Mouse (Mus musculus) layer of hippocampus, adult 18-20 months (tissue): Measurements from ENCODE around the gene Tspan13. TPM values are rescaled to one million over a fixed set of nuclear protein-coding genes. Genes with fewer than 3 reads are reported as not detected.

Source experiments
- DNase-seq, 2 experiments: peaks; one replicate each; pipeline ENCODE4 v3.0.0; 2022; ENCODE audit warnings: low spot score in 2 of 2
- total RNA-seq, 2 experiments: library from RNA; stranded (reverse); gene quantifications; 2 replicates each; pipeline ENCODE4 v1.2.3; 2021

Gene Tspan13
- total RNA-seq, 2 experiments from 2014 or later = 284 to 286 TPM

DNA sequence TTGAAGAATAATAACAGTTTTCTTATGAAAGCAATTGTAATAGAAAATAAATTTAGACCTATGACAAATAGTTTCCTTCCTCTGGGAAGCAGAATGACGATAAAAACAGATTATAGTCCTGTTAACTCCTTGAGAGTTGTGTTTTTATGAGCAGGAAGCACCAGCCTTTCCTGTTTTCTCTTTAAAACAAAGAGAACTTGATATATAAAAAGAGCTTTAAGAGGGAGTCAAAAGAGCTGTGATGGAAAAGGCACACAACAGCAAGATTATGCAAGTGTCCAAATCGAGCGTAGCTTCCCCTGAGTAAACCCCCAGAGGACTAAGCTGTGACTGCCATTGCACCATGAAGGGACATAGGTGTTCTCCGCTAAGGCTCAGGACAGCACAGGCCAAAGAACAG, 9.9 kb downstream of the Tspan13 start:
- DNase-seq = no peak

DNA sequence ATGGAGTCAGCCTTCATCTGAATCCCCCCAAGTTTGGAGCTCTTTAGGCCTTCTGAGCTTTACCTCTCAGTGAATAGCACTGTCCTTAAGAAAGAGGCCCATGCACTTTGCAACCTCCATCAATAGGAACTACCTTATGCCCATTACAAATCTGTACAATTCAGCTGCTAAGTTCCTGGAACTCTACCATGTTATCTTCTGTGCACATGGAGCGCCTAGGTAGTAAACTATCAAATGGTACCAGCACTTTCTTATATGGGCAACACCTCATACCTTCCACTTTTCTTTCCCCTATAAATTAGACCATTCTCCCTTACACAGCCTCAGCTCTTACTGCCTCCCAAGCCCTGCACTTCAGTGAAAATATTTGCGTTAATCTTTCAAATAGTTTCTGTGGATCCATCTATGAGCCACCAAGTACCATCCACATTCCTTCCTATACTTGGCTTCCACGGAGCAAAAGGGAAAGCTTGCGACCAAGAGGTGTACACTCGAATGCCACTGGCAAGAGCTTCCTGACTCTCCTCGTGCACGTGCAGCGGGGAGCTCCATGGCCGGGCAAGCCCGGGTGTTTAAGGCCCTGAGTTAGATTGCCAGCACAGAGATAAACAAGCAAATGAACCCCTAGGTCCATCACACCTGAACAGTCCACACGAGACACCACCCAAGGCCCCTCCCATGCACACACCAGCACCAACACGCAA, 11.5 kb downstream of the Tspan13 start:
- DNase-seq = no peak

DNA sequence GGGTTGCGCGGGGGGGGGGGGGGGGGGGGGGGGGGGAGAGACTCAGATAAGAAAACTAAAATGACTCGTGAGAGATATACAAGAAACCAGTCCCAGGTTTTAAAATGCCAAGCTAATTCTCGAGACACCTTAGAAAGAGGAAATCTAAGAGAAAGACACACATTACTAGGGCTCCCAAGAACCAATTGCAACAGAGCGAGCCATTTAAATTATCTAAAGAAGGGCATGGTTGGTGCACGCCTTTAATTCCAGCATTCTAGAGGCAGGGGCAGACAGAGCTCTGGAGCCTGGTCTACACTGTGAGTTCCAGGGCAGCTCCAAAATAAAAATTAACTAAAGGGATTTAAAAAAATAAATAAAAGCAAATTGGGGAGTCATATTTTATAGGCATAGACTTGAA, 12.6 kb downstream of the Tspan13 start:
- DNase-seq = no peak

DNA sequence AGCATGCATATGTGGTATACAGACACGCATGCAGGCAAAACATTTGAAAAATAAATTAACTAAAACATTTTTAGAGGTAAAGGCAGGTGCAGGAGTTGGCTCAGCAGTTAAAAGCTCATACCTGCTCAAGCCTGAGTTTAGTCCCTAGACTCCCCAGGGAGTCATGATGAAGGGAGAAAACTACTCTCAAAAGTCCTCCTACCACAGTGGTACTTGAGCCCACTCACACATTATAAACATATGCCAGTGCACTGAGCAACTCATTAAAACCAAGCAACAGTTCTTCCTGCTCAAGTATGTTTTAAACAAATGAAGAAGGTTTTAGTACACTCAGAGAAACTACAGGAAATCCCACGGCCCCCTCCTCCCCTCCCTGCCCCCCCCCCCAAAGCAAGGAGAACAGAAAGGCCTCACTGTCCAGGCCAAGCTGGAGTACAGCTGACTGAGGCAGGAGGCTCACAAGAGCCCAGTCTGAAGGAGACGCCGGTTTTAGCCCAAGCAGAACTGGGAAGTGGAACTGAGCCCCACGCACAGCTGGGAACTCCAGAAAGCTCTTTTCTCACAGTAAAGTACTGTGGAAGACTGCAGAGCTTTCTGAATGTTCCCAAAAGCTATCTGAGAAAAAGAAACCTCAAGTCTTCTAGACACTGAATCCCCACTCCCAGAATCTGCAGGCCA, 13.2 kb downstream of the Tspan13 start:
- peak in 1 of 2 experiments; percentile 39 for DNase-seq

DNA sequence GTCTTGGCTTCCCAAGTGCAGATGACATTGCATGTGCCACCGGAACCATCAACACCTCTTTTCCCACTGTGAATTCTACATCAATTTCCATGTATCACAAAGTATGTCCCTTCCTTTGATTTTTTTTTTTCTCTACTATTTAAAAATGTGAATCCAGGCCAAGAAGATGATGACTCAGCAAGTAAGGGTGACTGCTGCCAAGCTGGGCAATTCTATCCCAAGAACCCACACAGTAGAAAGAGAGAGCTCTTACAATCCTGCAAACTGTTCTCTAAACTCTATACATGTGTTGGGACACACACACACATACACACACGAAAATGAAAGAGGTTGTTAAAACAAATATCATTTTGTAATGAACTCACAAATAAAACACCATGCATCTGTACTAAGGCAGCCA, 15.1 kb downstream of the Tspan13 start:
- DNase-seq = peak in 1 of 2 experiments; percentile 45

DNA sequence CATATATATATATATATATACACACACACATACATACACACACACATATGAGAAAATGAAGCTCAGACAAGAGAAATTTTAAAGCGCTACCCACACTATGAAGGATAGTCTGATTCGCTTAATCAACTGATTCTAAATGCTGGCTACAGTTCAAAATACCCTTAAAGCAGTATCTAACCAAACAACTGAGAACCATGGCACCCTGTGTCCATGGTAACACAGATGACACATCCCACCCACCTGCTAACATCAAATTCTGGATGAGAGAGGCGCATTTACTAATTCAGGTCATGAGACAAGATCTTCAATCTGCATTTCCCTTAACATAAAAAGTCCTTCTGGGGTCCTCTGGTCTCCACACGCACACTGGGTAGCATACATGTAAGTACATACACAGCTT, 16.2 kb downstream of the Tspan13 start:
- DNase-seq = peak in 1 of 2 experiments; percentile 43

DNA sequence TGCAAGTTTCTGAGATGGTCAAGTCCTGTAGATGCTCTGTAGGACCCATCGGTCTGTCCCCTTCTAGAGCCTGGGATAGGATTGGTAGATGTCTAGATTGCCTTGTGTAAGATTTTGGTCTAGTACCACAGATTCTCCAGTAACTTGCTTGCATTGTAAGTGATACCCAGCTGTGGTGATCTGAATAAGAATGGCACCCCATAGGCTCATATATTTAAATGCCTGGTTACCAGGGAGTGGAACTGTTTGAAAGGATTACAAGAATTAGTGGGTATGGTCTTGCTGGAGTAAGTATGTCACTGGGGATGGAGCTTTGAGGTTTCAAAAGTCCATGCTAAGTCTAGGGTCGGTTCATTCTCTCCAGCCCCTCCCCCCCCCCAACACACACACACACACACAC, 21.6 kb downstream of the Tspan13 start:
- no peak for DNase-seq

DNA sequence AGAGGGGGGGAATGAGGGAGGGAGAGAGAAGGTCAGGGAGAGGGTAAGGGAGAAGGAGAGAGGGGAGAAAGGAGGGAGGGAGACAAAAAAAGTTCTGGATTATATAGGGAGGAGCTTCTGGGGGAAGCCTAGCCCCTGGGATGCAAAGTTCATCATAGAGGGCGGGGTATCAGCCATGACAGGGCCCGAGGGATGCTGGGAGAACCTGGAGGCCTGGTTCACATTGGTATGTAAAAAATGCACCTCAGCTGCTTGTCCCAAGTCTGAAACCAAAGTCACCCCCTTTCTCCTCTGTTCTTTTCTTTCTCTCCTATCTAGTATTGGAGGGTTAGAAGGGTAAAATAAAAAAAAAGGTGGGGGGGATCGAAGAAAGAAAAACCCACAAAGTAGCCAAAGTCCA, 22.2 kb downstream of the Tspan13 start:
- no peak for DNase-seq

DNA sequence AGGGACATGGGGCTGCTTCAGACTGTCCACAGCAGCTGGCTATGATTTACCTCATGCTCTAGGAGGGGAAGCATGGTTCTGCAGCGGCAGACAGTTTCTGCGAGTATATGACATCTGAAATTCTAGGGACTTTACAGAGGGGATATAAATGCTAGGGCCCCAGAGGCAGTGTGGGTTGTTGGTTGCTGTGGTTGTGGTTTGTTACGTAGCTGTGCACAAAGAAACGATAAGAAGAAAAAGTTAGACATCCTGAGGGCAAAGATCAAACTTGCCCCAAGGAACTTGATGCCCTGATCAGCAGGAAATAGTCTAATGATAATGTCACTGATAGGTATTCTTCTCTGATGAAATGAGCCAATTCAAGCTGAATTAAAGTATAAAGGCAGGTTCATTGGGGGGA, 22.7 kb downstream of the Tspan13 start:
- DNase-seq = no peak

DNA sequence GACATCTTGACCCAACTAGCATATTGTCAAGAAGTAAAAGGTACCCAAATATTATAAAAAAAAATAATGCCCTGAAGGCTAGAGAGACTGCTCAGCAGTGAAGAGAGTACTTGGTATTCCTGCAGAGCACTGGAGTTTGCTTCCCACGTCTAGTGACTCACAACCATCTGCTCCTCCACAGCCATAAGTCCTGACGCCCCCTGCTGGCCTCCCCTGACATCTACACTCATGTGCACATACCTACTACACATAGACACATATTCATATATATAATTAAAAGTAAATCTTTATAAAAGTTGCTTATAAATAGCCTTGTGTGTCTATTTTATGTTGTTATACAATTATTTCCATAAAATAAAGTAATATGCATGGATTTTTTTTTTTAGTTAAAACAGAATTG, 24.5 kb downstream of the Tspan13 start:
- no peak for DNase-seq

DNA sequence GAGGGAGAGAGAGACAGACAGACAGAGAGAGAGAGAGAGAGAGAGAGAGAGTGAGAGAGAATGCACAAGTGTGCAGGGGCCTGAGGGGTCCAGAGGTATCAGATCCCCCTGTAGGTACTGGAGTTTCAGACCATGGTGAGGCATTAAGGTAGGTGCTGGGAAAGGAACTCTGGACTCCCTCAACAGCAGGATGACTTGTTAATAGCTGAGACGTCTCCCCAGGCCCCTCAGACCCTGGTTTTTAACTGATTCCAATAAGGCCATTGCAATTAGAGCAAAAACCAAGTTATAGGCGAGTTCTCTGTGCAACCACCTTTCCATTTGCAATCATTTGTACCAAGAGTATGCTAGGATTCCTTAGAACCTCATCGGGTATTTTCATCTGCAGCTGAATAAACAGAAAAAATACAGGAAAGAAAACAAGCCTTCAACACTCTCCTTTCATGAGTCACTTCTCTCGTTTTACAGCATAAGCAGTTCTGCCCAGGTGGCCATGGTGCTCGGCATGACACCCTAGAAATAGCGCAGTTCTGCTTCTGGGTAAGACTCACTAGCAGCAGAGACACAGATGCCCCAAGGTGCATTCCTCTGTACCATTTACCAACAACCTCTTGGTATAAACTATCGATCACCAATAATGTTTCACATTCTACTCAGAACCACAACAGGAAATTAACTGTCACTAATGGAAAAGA, 28.9 kb downstream of the Tspan13 start:
- no peak for DNase-seq

DNA sequence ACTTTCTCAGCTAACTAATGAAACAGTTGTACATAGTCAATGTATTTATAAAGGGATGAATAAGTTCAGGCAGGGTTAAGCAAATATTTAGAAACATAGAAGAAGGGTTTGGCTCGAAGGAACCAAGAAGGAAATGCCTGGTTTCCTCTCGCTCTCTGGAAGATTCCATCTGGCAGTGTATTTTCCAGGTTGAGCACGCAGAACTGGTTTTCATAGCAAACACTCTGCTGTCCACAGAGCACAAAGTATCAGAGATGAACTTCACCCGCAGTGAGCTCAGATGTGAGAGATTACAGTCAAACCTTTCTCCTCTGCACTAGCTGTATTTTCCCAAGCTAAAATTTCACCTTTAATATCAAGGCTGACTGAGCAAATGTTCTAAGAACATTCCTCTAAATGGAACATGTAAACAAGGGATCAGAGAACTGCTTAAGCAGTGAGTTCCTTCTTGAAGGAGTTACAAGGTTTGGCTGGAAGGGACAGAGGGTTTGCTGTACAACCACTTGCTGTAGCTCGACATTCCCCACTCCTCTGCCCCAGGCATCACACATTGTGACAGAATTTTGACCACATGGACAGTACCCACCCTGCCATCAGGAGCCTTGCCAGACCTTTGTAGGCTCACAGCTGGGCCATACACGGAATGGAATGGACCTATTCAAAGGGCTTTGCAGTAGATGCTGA, 33.8 kb downstream of the Tspan13 start:
- no peak for DNase-seq

DNA sequence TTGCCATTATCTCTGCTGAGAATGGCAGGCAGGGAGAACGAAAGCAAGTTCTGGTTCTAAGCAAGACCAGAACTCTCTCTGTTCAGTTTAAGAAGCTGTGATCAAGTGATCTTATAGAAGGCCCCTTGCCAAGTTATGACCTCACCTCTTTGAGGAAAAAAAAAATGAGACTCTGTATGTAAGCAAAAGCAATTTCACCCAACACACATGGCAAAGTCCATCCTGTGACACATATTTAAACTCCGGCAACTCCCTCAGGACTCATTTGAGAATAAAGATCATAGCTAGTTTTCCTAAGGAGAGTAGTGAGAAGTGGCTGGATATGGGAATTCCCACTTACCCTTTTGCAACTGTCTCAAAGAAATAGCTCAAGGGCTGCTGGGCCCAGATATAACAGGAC, 34.7 kb downstream of the Tspan13 start:
- no peak for DNase-seq

DNA sequence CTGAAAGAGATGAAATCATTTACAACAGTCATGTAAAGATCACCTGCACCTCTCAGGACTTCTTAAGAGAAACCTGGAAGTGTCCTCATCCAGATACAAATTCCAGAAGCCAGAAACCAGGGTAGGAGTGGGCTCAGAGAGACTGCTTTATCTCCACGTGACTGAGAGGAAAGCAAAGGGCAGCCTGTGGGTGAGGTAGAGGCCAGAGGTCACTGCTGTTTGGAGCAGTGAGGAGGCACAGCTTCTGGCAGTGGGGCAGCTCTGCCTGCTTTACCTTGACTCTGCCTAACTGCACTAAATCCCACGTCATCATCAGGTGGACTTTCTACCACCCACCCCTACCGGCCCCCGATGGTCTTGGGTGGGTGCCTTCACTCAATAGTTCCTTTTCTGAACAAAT, 37.6 kb downstream of the Tspan13 start:
- no peak for DNase-seq

DNA sequence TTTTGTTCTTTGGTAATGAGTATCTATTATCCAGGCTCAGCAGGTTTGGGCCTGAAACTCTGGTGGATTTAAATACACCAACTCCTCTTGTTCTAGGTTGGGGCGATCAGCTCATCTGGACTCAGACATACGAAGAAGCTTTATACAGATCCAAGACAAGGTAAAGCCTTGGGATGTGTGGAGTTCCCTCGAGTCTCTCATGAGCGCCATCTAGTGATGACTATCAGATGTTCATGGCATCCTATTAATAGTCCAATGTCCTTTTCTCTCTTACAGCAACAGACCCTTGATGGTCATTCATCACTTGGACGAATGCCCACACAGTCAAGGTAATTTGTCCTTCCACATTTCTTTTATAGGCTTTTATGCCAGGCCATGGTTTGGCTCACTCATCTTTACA, 46.5 kb downstream of the Tspan13 start:
- peak in 1 of 2 experiments; percentile 51 for DNase-seq

DNA sequence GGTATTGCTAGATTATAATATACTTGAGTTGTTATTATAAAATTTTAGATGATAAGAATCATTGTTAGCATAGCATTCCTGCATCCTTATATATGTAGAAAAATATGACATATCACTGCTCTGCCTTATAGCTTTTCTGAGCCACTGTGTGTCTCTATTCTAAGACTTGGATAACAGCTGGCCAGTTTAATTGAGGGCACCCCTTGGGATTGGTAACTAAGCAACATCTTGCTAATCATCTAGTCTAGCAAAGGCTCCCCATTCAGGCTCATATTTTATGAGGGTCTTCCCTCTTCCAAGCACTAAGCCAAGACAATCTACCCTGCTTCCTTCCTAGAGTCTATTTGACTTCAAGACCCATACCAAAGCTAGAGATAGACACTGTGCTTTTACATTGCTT, 48.2 kb downstream of the Tspan13 start:
- DNase-seq = no peak

DNA sequence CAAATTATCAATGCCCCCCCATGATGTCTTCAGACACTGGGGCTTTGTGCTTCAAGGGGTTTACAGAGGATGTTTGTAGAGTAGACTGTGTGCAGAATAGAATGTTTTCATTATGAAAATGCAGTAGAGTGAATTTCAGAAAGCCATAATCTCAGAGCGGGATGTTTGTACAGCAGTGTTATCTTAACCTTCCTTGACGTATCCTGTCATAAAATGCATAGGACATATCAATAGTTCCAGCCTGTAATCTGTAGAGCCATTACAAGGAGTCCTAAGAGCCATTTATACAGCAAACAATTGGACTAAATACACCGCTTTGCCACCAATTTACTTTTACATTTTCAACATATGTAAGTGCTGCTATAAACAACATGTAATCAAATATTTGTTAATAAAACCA, 48.7 kb downstream of the Tspan13 start:
- DNase-seq = no peak

DNA sequence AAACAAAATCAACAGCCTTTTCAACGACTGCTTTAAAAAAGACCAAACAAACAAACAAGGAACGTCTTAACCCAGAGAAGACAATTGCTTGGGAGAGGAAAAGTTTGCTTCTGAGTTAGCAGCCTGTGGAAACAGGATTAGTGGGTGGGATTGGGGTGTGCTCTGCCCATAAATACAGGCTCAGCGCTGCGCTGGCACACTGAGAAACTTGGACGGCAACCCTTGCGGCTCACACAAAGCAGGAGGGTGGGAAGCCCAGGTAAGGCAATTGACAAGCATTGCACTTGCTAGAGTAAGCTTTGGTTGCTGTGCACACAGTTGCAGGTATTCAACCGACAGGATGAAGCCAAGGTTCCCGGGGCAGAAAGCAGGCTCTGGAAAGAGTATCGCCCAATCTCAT, 49.6 kb downstream of the Tspan13 start, which contains the start of gene Agr2:
Gene Agr2, plus strand, starts transcription at position 197 of the 400 bp plus-strand sequence.
- no peak for DNase-seq

DNA sequence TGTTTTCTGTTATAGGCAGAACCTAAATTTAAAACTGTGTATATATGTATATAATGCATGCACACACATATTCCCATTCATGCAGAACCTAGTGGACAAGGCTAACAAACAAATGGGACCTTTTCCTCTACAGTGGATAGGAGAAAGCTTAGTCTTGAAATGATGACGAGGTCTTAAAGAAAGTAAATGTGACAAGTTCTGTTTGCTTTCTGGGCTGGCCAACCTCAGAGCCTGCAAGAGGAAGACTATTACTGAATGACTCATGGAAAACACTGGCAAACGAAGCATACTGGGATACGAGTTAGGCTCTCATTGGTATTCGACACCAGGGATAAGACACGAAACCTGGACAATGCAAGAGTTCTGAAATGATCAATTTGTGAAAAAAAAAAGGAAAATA, 57.6 kb downstream of the Tspan13 start:
- no peak for DNase-seq

DNA sequence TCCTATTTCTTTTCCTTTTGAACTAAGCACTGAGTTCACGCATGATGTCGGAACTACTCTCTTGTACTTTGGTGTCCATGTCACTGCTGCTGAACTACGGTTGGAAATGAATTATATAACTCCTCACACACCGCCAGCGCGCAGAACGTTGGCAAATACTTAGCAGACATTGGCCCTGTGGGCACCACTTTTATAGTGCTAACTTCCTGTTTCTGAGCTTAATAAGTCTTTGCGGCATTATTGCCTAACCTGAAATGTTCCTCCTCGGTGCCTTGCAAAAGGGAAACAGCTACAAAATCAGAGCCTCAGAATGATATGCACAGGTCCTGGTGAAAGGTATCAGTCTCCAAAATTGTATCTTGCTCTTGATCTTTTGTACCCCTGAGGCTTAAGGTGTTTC, 58.8 kb downstream of the Tspan13 start:
- DNase-seq = no peak

DNA sequence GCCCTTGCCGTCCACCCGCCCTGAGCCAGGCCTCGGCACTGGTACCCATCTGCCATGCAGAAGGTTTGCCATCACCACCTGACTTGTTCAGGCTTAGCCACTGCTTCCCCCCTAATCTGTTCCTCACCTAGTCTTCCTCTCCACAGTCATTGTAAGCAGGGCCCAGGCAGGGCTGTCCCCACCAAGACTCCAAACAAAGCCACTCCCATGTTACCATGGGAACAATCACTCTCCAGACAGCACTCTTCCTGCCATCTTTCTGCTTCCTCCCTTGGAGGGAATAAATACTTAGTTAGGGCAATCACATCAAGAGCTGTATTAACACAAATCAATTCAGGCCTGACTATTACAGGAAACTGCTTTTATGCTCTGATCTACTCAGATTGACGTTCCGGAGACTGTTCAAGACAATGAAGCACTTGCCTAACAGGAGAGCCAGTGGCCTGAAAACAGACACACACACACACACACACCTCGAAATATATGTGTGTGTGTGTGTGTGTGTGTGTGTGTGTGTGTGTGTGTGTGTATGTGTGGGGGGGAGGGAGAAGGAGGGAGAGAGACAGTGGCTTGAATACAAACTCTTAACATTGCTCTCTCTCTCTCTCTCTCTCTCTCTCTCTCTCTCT, 60.5 kb downstream of the Tspan13 start:
- DNase-seq = no peak
